Mouse (Mus musculus): Measurements from ENCODE around the gene Tm4sf20. TPM values are rescaled to one million over a fixed set of nuclear protein-coding genes. Genes with fewer than 3 reads are reported as not detected.

The Tm4sf20 gene
- 0.25 TPM in 1 of 2 replicates, not detected in the other for polyA plus RNA-seq (2016; fragmentation: Nextera tagmentation; extraction: Ambion mirVana)

- WGBS: 79% methylated on average over 5 of the region's 5 CpGs
- H3K4me1 ChIP-seq: no peaks in the 10 kb centered on the region
Measured at GRCm38 (mm10) chr1:82768269-82768668, at the start of gene Tm4sf20. Gene Tm4sf20, minus strand, starts transcription at chr1:82768461.

GRCm38 (mm10) chr1:82815941-82816716 is 47.9 kb upstream of the Tm4sf20 start:
- DNase-seq (ENCODE audit: low spot score): no peak
- H3K9me3 ChIP-seq (replicated peaks): no peaks in the 10 kb centered on the region
- peaks cover 8% of the 10 kb centered on the region; the same call in 1 of the 2 replicates for H3K4me1 ChIP-seq
- H3K27me3 ChIP-seq (ENCODE audit: low read depth, poor library complexity, severe bottlenecking): no peaks in the 10 kb centered on the region
- WGBS: 82% methylated on average over 17 of the region's 17 CpGs
- H3K27ac ChIP-seq: no peak overlapping the region
- H3K4me3 ChIP-seq: no peak overlapping the region
- no peaks in the 10 kb centered on the region for H3K36me3 ChIP-seq

More at GRCm38 (mm10) chr1:82768269-82768668, at the start of gene Tm4sf20:
- H3K27me3 ChIP-seq (ENCODE audit: low read depth, poor library complexity, severe bottlenecking): no peaks in the 10 kb centered on the region
- no peaks in the 10 kb centered on the region for H3K9me3 ChIP-seq (replicated peaks)
- no peak within 1 kb of the TSS for H3K4me3 ChIP-seq
- no peaks in the 10 kb centered on the region for H3K36me3 ChIP-seq
- H3K27ac ChIP-seq: no peak within 1 kb of the TSS
- no peak for DNase-seq (ENCODE audit: low spot score)

GRCm38 (mm10) chr1:82811766-82812165 is 43.5 kb upstream of the Tm4sf20 start:
- Histone ChIP-seq H3K27me3 (ENCODE audit: low read depth, poor library complexity, severe bottlenecking) (no peaks in the 10 kb centered on the region), H3K4me1 (no peaks in the 10 kb centered on the region), H3K27ac (no peak overlapping the region), H3K36me3 (no peaks in the 10 kb centered on the region), H3K4me3 (no peak overlapping the region), H3K9me3 (replicated peaks) (no peaks in the 10 kb centered on the region)
- WGBS: 84% methylated on average over 1 of the region's 1 CpGs
- DNase-seq (ENCODE audit: low spot score): no peak

- WGBS: 75% methylated on average over 3 of the region's 3 CpGs
- Histone ChIP-seq H3K4me1 (no peaks in the 10 kb centered on the region), H3K36me3 (no peaks in the 10 kb centered on the region), H3K9me3 (replicated peaks) (no peaks in the 10 kb centered on the region), H3K27me3 (ENCODE audit: low read depth, poor library complexity, severe bottlenecking) (no peaks in the 10 kb centered on the region), H3K4me3 (no peak overlapping the region), H3K27ac (no peak overlapping the region)
- DNase-seq (ENCODE audit: low spot score): no peak
Measured at GRCm38 (mm10) chr1:82808564-82808963, 40.3 kb upstream of the Tm4sf20 start.

GRCm38 (mm10) chr1:82807206-82807605 is 38.9 kb upstream of the Tm4sf20 start:
- Histone ChIP-seq H3K4me1 (no peaks in the 10 kb centered on the region), H3K4me3 (no peak overlapping the region), H3K27ac (no peak overlapping the region), H3K27me3 (ENCODE audit: low read depth, poor library complexity, severe bottlenecking) (no peaks in the 10 kb centered on the region), H3K36me3 (no peaks in the 10 kb centered on the region), H3K9me3 (replicated peaks) (no peaks in the 10 kb centered on the region)
- DNase-seq (ENCODE audit: low spot score): no peak
- 90% methylated on average over 7 of the region's 7 CpGs for WGBS

GRCm38 (mm10) chr1:82806391-82806790 is 38.1 kb upstream of the Tm4sf20 start:
- 93% methylated on average over 8 of the region's 8 CpGs for WGBS
- Histone ChIP-seq H3K9me3 (replicated peaks) (no peaks in the 10 kb centered on the region), H3K4me3 (no peak overlapping the region), H3K36me3 (no peaks in the 10 kb centered on the region), H3K4me1 (no peaks in the 10 kb centered on the region), H3K27ac (no peak overlapping the region), H3K27me3 (ENCODE audit: low read depth, poor library complexity, severe bottlenecking) (no peaks in the 10 kb centered on the region)
- no peak for DNase-seq (ENCODE audit: low spot score)

- Histone ChIP-seq H3K4me3 (no peak overlapping the region), H3K27me3 (ENCODE audit: low read depth, poor library complexity, severe bottlenecking) (no peaks in the 10 kb centered on the region), H3K27ac (no peak overlapping the region), H3K36me3 (no peaks in the 10 kb centered on the region), H3K4me1 (no peaks in the 10 kb centered on the region), H3K9me3 (replicated peaks) (no peaks in the 10 kb centered on the region)
- no peak for DNase-seq (ENCODE audit: low spot score)
- 100% methylated on average over 1 of the region's 1 CpGs for WGBS
Measured at GRCm38 (mm10) chr1:82804059-82804458, 35.8 kb upstream of the Tm4sf20 start.

GRCm38 (mm10) chr1:82803608-82804007 is 35.3 kb upstream of the Tm4sf20 start:
- Histone ChIP-seq H3K9me3 (replicated peaks) (no peaks in the 10 kb centered on the region), H3K36me3 (no peaks in the 10 kb centered on the region), H3K27me3 (ENCODE audit: low read depth, poor library complexity, severe bottlenecking) (no peaks in the 10 kb centered on the region), H3K4me3 (no peak overlapping the region), H3K4me1 (0 out of 2 replicates have a peak, but pooled peaks cover 2% of the 10 kb centered on the region), H3K27ac (no peak overlapping the region)
- DNase-seq (ENCODE audit: low spot score): no peak
- 79% methylated on average over 7 of the region's 7 CpGs for WGBS

GRCm38 (mm10) chr1:82801105-82801783 is 33.0 kb upstream of the Tm4sf20 start:
- no peaks in the 10 kb centered on the region for H3K36me3 ChIP-seq
- 88% methylated on average over 12 of the region's 12 CpGs for WGBS
- no peak overlapping the region for H3K27ac ChIP-seq
- H3K4me3 ChIP-seq: no peak overlapping the region
- H3K4me1 ChIP-seq: peaks cover 6% of the 10 kb centered on the region; the same call in 1 of the 2 replicates
- H3K9me3 ChIP-seq (replicated peaks): no peaks in the 10 kb centered on the region
- no peaks in the 10 kb centered on the region for H3K27me3 ChIP-seq (ENCODE audit: low read depth, poor library complexity, severe bottlenecking)
- DNase-seq (ENCODE audit: low spot score): no peak

GRCm38 (mm10) chr1:82798922-82799321 is 30.7 kb upstream of the Tm4sf20 start:
- WGBS: 83% methylated on average over 4 of the region's 4 CpGs
- H3K4me1 ChIP-seq: peaks cover 6% of the 10 kb centered on the region; the same call in 1 of the 2 replicates

GRCm38 (mm10) chr1:82798304-82798703 is 30.0 kb upstream of the Tm4sf20 start:
- no peaks in the 10 kb centered on the region for H3K36me3 ChIP-seq
- DNase-seq (ENCODE audit: low spot score): no peak
- H3K27me3 ChIP-seq (ENCODE audit: low read depth, poor library complexity, severe bottlenecking): no peaks in the 10 kb centered on the region
- no peak overlapping the region for H3K4me3 ChIP-seq
- WGBS: 63% methylated on average over 5 of the region's 5 CpGs
- no peak overlapping the region for H3K27ac ChIP-seq
- H3K9me3 ChIP-seq (replicated peaks): no peaks in the 10 kb centered on the region
- peaks cover 6% of the 10 kb centered on the region; the same call in 1 of the 2 replicates for H3K4me1 ChIP-seq

More at GRCm38 (mm10) chr1:82798922-82799321, 30.7 kb upstream of the Tm4sf20 start:
- no peaks in the 10 kb centered on the region for H3K36me3 ChIP-seq
- no peak for DNase-seq (ENCODE audit: low spot score)
- H3K9me3 ChIP-seq (replicated peaks): no peaks in the 10 kb centered on the region
- H3K27me3 ChIP-seq (ENCODE audit: low read depth, poor library complexity, severe bottlenecking): no peaks in the 10 kb centered on the region
- no peak overlapping the region for H3K27ac ChIP-seq
- H3K4me3 ChIP-seq: no peak overlapping the region

GRCm38 (mm10) chr1:82797088-82797487 is 28.8 kb upstream of the Tm4sf20 start:
- H3K27ac ChIP-seq: no peak overlapping the region
- 93% methylated on average over 4 of the region's 4 CpGs for WGBS
- H3K4me3 ChIP-seq: no peak overlapping the region
- H3K27me3 ChIP-seq (ENCODE audit: low read depth, poor library complexity, severe bottlenecking): no peaks in the 10 kb centered on the region
- no peak for DNase-seq (ENCODE audit: low spot score)
- H3K9me3 ChIP-seq (replicated peaks): no peaks in the 10 kb centered on the region
- H3K36me3 ChIP-seq: no peaks in the 10 kb centered on the region
- H3K4me1 ChIP-seq: peaks cover 6% of the 10 kb centered on the region; the same call in 1 of the 2 replicates
